Mouse (Mus musculus) midbrain, embryonic 16.5 days (tissue): Measurements from ENCODE around the gene Fcer1a. TPM values are rescaled to one million over a fixed set of nuclear protein-coding genes. Genes with fewer than 3 reads are reported as not detected.
"Not testable (repeated sequence)": the region's sequence is repeated elsewhere in the genome, so short reads cannot be mapped to it uniquely, and the experiment has no call there.

Source experiments
- ATAC-seq: fragments of 200-750 bp; cut with Nextera tagmentation; 2 replicates; pipeline ENCODE4 v1.8.0; 2017; ENCODE audit warnings: moderate TSS enrichment
- H3K27ac ChIP-seq: fragments of 300-500 bp; sonication (generic); 2 replicates; pipeline ENCODE4 v1.5.1; 2014; ENCODE audit warnings: mild to moderate bottlenecking, low read length, mixed read lengths
- H3K27me3 ChIP-seq: fragments of 300-500 bp; sonication (generic); 2 replicates; pipeline ENCODE4 v1.6.1; 2014; ENCODE audit warnings: low read depth, low read length, mixed read lengths; ENCODE audit not compliant: control insufficient read depth, insufficient read depth
- H3K36me3 ChIP-seq: fragments of 300-500 bp; sonication (generic); 2 replicates; pipeline ENCODE4 v1.6.1; 2014; ENCODE audit warnings: mild to moderate bottlenecking, low read length, moderate library complexity, mixed read lengths; ENCODE audit not compliant: control insufficient read depth, insufficient read depth
- H3K4me1 ChIP-seq: fragments of 300-500 bp; sonication (generic); 2 replicates; pipeline ENCODE4 v1.6.1; 2014; ENCODE audit warnings: mild to moderate bottlenecking, low read length, mixed read lengths; ENCODE audit not compliant: control insufficient read depth, insufficient read depth
- H3K4me2 ChIP-seq: fragments of 300-500 bp; sonication (generic); 2 replicates; pipeline ENCODE4 v1.6.1; 2014; ENCODE audit warnings: mild to moderate bottlenecking, low read length, mixed read lengths
- H3K4me3 ChIP-seq: fragments of 300-500 bp; sonication (generic); 2 replicates; pipeline ENCODE4 v1.5.1; 2014; ENCODE audit warnings: low read depth, mild to moderate bottlenecking, low read length, moderate library complexity, mixed read lengths
- H3K9ac ChIP-seq: fragments of 300-500 bp; sonication (generic); 2 replicates; pipeline ENCODE4 v1.6.1; 2014; ENCODE audit warnings: low read depth, low read length, mixed read lengths
- H3K9me3 ChIP-seq: fragments of 300-500 bp; sonication (generic); replicated peaks from 2 replicates; pipeline ENCODE4 v1.6.1; 2014; ENCODE audit warnings: mild to moderate bottlenecking, low read length, mixed read lengths; ENCODE audit not compliant: control insufficient read depth, poor library complexity, severe bottlenecking
- WGBS: fragments of 180-500 bp; shearing (Covaris S2); extraction: QIAGEN DNeasy Blood & Tissue Kit; methylation state at CpG from one replicate; pipeline ENCODE4 v1.1.7; 2014; 5-methylcytosine and 5-hydroxymethylcytosine counted together
- polyA plus RNA-seq: library from polyadenylated mRNA; unstranded; fragments of >200 nt; fragmentation: Nextera tagmentation; extraction: Ambion mirVana; gene quantifications from 2 replicates; pipeline ENCODE4 v1.2.1, GENCODE M21; 2015

Fcer1a gene
- polyA plus RNA-seq = not detected in 2 replicates

DNA sequence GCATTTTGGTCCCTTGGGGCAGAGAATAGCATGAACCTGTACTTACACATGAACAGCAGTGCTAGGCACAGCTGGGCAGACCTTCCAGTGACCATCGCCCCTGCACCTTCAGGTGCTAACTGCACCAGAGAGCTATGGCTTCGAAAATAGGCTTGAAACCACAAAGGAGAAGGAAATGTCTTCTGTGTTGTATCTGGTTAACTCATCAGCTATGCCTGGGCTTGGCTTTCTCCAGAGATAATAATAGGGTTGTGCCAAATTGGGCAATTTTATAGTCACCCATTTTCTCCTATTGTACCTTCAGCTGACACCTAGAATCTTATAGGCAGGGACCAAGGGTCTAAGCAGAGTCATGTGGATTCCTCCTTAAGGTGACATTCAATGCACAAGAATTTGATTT, at the start of gene Fcer1a:
Gene Fcer1a (minus strand): TSS at position 134 of the 400 bp plus-strand sequence.
- H3K36me3 ChIP-seq = no peaks in the 10 kb centered on the region
- ATAC-seq = no peak
- 85% methylated on average over 2 of the region's 2 CpGs for WGBS
- no peak within 1 kb of the TSS for H3K27ac ChIP-seq
- H3K9ac ChIP-seq = no peak within 1 kb of the TSS
- no peaks in the 10 kb centered on the region for H3K27me3 ChIP-seq
- no peaks in the 10 kb centered on the region for H3K4me1 ChIP-seq
- H3K9me3 ChIP-seq = no peaks in the 10 kb centered on the region
- no peak within 1 kb of the TSS for H3K4me2 ChIP-seq
- no peak within 1 kb of the TSS for H3K4me3 ChIP-seq

GRCm38 (mm10) chr1:173265701-173266100, 38.7 kb upstream of the Fcer1a start, which contains the start of gene Olfr418:
Olfr418 (plus strand) TSS chr1:173266001.
- Histone ChIP-seq H3K9ac (no peak within 1 kb of the TSS), H3K27ac (no peak within 1 kb of the TSS), H3K27me3 (no peaks in the 10 kb centered on the region), H3K4me1 (no peaks in the 10 kb centered on the region), H3K4me2 (no peak within 1 kb of the TSS), H3K36me3 (no peaks in the 10 kb centered on the region), H3K4me3 (no peak within 1 kb of the TSS), H3K9me3 (no peaks in the 10 kb centered on the region)
- no peak for ATAC-seq

GRCm38 (mm10) chr1:173249888-173250287, 22.9 kb upstream of the Fcer1a start:
- no peaks in the 10 kb centered on the region for H3K9me3 ChIP-seq
- no peak overlapping the region for H3K4me2 ChIP-seq
- no peak overlapping the region for H3K27ac ChIP-seq
- no peak overlapping the region for H3K9ac ChIP-seq
- ATAC-seq = no peak
- 96% methylated on average over 3 of the region's 3 CpGs for WGBS
- H3K4me3 ChIP-seq = no peak overlapping the region
- H3K27me3 ChIP-seq = no peaks in the 10 kb centered on the region
- no peaks in the 10 kb centered on the region for H3K4me1 ChIP-seq
- H3K36me3 ChIP-seq = no peaks in the 10 kb centered on the region

- H3K4me3 ChIP-seq = not testable (repeated sequence)
- WGBS = 92% methylated on average over 1 of the region's 1 CpGs
These were observed 10.0 kb upstream of the Fcer1a start for GRCm38 (mm10) chr1:173237004-173237403.

DNA sequence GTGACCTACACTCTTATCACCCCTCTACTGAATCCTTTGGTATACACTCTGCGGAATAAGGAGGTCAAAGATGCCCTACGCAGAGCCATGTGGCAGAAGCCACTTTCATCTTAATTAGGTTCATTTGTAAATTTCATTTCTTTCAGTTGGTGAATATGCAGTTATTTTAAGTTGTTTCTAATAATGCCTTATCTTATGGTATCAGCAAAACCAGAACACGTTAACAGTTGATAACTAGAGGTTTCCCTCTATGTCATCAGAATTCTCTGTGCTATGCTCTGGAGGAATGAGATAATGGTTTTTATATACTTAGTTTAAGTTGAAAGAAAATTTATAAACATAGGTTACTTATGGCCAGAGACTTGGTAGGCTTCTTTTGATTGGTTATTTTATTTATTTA, 10.5 kb downstream of the Fcer1a start:
- no peak overlapping the region for H3K27ac ChIP-seq
- no peaks in the 10 kb centered on the region for H3K4me1 ChIP-seq
- 90% methylated on average over 3 of the region's 3 CpGs for WGBS
- H3K9ac ChIP-seq = no peak overlapping the region
- no peaks in the 10 kb centered on the region for H3K36me3 ChIP-seq
- H3K9me3 ChIP-seq = no peaks in the 10 kb centered on the region
- no peak overlapping the region for H3K4me2 ChIP-seq
- no peaks in the 10 kb centered on the region for H3K27me3 ChIP-seq
- ATAC-seq = no peak
- no peak overlapping the region for H3K4me3 ChIP-seq

More at GRCm38 (mm10) chr1:173237004-173237403, 10.0 kb upstream of the Fcer1a start:
- not testable (repeated sequence) for H3K4me1 ChIP-seq, H3K4me2 ChIP-seq, H3K36me3 ChIP-seq, H3K27ac ChIP-seq, H3K9me3 ChIP-seq, ATAC-seq, H3K9ac ChIP-seq, H3K27me3 ChIP-seq

DNA sequence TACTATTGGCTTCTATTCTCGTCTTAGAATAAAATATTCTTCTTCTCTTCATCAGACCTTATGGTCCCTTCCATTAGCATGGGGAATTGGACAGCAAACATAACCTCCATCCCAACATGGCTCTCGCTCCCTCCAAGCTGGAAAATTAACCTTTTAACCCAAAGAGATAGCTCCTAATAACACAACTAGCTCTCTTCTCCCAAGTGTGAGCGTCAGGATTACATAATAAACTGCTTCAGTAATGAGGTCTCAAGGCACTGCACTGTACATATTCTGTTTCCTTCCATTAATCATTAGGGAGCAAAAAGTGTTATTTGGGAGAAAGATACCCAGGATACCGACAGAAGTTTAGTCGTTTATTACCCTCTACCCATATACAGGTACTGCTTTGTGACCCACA, 14.9 kb downstream of the Fcer1a start, which contains the start of gene Olfr1404:
Gene Olfr1404 (plus strand): TSS at position 301 of the 400 bp plus-strand sequence.
- no peak for ATAC-seq
- 86% methylated on average over 5 of the region's 5 CpGs for WGBS
- no peaks in the 10 kb centered on the region for H3K36me3 ChIP-seq
- H3K9ac ChIP-seq = no peak within 1 kb of the TSS
- H3K4me2 ChIP-seq = no peak within 1 kb of the TSS
- no peaks in the 10 kb centered on the region for H3K27me3 ChIP-seq
- H3K9me3 ChIP-seq = no peaks in the 10 kb centered on the region
- H3K4me3 ChIP-seq = no peak within 1 kb of the TSS
- H3K27ac ChIP-seq = no peak within 1 kb of the TSS
- no peaks in the 10 kb centered on the region for H3K4me1 ChIP-seq

DNA sequence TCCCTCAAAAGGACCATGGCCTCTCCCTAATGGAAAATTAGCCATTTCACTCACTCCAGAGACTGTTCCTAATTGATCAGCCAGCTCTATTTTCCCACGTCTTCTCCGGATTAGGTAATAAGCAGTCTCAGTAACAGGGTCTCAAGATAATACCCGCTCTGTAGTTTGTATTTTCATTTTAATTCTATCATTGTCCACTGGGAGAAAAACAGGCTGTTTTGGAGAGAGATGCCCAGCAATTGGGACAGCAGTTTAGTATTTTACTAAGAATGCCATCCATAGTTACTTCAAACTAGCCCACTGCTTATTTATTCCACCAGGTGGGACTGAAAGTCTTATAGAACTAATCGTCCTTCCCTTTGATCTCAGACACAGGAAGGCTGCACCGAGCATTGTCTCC, 29.5 kb downstream of the Fcer1a start, which contains the start of gene Olfr218:
Gene Olfr218 (plus strand): TSS at position 301 of the 400 bp plus-strand sequence.
- H3K27me3 ChIP-seq = no peaks in the 10 kb centered on the region
- H3K9me3 ChIP-seq = no peaks in the 10 kb centered on the region
- H3K4me3 ChIP-seq = no peak within 1 kb of the TSS
- H3K9ac ChIP-seq = no peak within 1 kb of the TSS
- H3K36me3 ChIP-seq = no peaks in the 10 kb centered on the region
- H3K4me2 ChIP-seq = no peak within 1 kb of the TSS
- ATAC-seq = no peak
- WGBS = 59% methylated on average over 5 of the region's 5 CpGs
- H3K4me1 ChIP-seq = no peaks in the 10 kb centered on the region
- no peak within 1 kb of the TSS for H3K27ac ChIP-seq

DNA sequence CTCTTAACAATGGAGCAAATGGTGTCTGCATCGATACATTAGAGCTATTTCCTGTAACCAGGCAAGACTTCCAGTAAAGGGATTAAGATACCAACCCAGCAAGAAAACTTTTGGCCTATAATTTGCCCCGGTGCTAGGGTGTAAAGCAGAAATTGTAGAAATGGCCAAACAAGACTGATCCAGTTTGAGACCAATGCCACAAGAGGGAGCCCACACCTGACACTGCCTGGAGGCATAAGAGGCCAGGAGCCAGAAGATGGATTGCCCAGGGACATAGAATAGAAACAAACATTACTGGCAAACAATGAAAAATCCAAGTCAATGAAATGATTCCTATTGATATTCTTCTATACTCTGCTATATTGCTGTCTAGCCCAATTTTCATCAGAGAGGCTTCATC, 30.7 kb downstream of the Fcer1a start:
- no peaks in the 10 kb centered on the region for H3K9me3 ChIP-seq
- no peaks in the 10 kb centered on the region for H3K36me3 ChIP-seq
- H3K27ac ChIP-seq = no peak overlapping the region
- H3K4me1 ChIP-seq = no peaks in the 10 kb centered on the region
- no peak overlapping the region for H3K9ac ChIP-seq
- no peak overlapping the region for H3K4me2 ChIP-seq
- no peak for ATAC-seq
- no peak overlapping the region for H3K4me3 ChIP-seq
- WGBS = 88% methylated on average over 2 of the region's 2 CpGs
- H3K27me3 ChIP-seq = no peaks in the 10 kb centered on the region

- Histone ChIP-seq H3K36me3 (no peaks in the 10 kb centered on the region), H3K27ac (no peak overlapping the region), H3K27me3 (no peaks in the 10 kb centered on the region), H3K9ac (no peak overlapping the region), H3K4me3 (no peak overlapping the region), H3K4me2 (no peak overlapping the region), H3K9me3 (no peaks in the 10 kb centered on the region), H3K4me1 (no peaks in the 10 kb centered on the region)
- WGBS = 76% methylated on average over 3 of the region's 3 CpGs
- ATAC-seq = no peak
These were observed 35.0 kb downstream of the Fcer1a start for GRCm38 (mm10) chr1:173192059-173192458.
